Mouse (Mus musculus): ENCODE measurements around the gene Chmp4b. TPM values are rescaled to one million over a fixed set of nuclear protein-coding genes. Genes with fewer than 3 reads are reported as not detected.

The Chmp4b gene
- polyA plus RNA-seq, 1 experiment from 2014 or later = 10.9 TPM

- WGBS = 74% methylated on average over 8 of the region's 8 CpGs
- Histone ChIP-seq H3K36me3 (ENCODE audit: control insufficient read depth, insufficient read depth, low read length) (peaks cover 24% of the 10 kb centered on the region), H3K4me3 (ENCODE audit: low read depth, low read length) (no peak overlapping the region), H3K4me2 (no peak overlapping the region), H3K4me1 (replicated peaks; ENCODE audit: control insufficient read depth, insufficient read depth, low read length) (0 out of 2 replicates have a peak, but pooled peaks cover 2% of the 10 kb centered on the region), H3K27ac (ENCODE audit: low read depth, low read length) (no peak overlapping the region), H3K27me3 (replicated peaks; ENCODE audit: control insufficient read depth, insufficient read depth, low read length) (no peaks in the 10 kb centered on the region), H3K9me3 (ENCODE audit: control insufficient read depth, low read length) (no peaks in the 10 kb centered on the region), H3K9ac (ENCODE audit: low read depth, low read length) (no peak overlapping the region)
- DNase-seq (ENCODE audit: low spot score) (no peak), ATAC-seq (replicated peaks; ENCODE audit: low FRiP score) (no peak)
Measured at GRCm38 (mm10) chr2:154695690-154696089, 44.2 kb downstream of the Chmp4b start.

GRCm38 (mm10) chr2:154696660-154697059 is 45.2 kb downstream of the Chmp4b start:
- no peak for ATAC-seq (replicated peaks; ENCODE audit: low FRiP score)
- peaks cover 21% of the 10 kb centered on the region for H3K36me3 ChIP-seq (ENCODE audit: control insufficient read depth, insufficient read depth, low read length)
- 72% methylated on average over 3 of the region's 3 CpGs for WGBS

GRCm38 (mm10) chr2:154699360-154699759 is 47.9 kb downstream of the Chmp4b start:
- Histone ChIP-seq H3K27me3 (replicated peaks; ENCODE audit: control insufficient read depth, insufficient read depth, low read length) (no peaks in the 10 kb centered on the region), H3K9me3 (ENCODE audit: control insufficient read depth, low read length) (no peaks in the 10 kb centered on the region), H3K9ac (ENCODE audit: low read depth, low read length) (no peak overlapping the region), H3K4me2 (no peak overlapping the region), H3K27ac (ENCODE audit: low read depth, low read length) (no peak overlapping the region), H3K4me1 (replicated peaks; ENCODE audit: control insufficient read depth, insufficient read depth, low read length) (peaks cover 2% of the 10 kb centered on the region; the same call in 1 of the 2 replicates), H3K4me3 (ENCODE audit: low read depth, low read length) (no peak overlapping the region), H3K36me3 (ENCODE audit: control insufficient read depth, insufficient read depth, low read length) (peaks cover 5% of the 10 kb centered on the region)
- DNase-seq (ENCODE audit: low spot score) = no peak
- ATAC-seq (replicated peaks; ENCODE audit: low FRiP score) = no peak
- WGBS = 94% methylated on average over 4 of the region's 4 CpGs

More at GRCm38 (mm10) chr2:154696660-154697059, 45.2 kb downstream of the Chmp4b start:
- Histone ChIP-seq H3K9ac (ENCODE audit: low read depth, low read length) (no peak overlapping the region), H3K4me3 (ENCODE audit: low read depth, low read length) (no peak overlapping the region), H3K4me1 (replicated peaks; ENCODE audit: control insufficient read depth, insufficient read depth, low read length) (0 out of 2 replicates have a peak, but pooled peaks cover 2% of the 10 kb centered on the region), H3K27me3 (replicated peaks; ENCODE audit: control insufficient read depth, insufficient read depth, low read length) (no peaks in the 10 kb centered on the region), H3K9me3 (ENCODE audit: control insufficient read depth, low read length) (no peaks in the 10 kb centered on the region), H3K27ac (ENCODE audit: low read depth, low read length) (no peak overlapping the region), H3K4me2 (no peak overlapping the region)
- DNase-seq (ENCODE audit: low spot score) = no peak

GRCm38 (mm10) chr2:154700177-154700576 is 48.7 kb downstream of the Chmp4b start:
- ATAC-seq (replicated peaks; ENCODE audit: low FRiP score) (no peak), DNase-seq (ENCODE audit: low spot score) (no peak)
- H3K9me3 ChIP-seq (ENCODE audit: control insufficient read depth, low read length) = no peaks in the 10 kb centered on the region
- H3K27me3 ChIP-seq (replicated peaks; ENCODE audit: control insufficient read depth, insufficient read depth, low read length) = no peaks in the 10 kb centered on the region
- peaks cover 2% of the 10 kb centered on the region; the same call in 1 of the 2 replicates for H3K4me1 ChIP-seq (replicated peaks; ENCODE audit: control insufficient read depth, insufficient read depth, low read length)
- H3K9ac ChIP-seq (ENCODE audit: low read depth, low read length) = no peak overlapping the region
- no peak overlapping the region for H3K4me3 ChIP-seq (ENCODE audit: low read depth, low read length)
- WGBS = 88% methylated on average over 2 of the region's 2 CpGs
- no peak overlapping the region for H3K27ac ChIP-seq (ENCODE audit: low read depth, low read length)
- no peak overlapping the region for H3K4me2 ChIP-seq
- no peaks in the 10 kb centered on the region; the same call in 1 of the 2 replicates for H3K36me3 ChIP-seq (ENCODE audit: control insufficient read depth, insufficient read depth, low read length)

- H3K4me2 ChIP-seq = peak overlapping the region; percentile 54
Measured at GRCm38 (mm10) chr2:154702637-154703315, 51.3 kb downstream of the Chmp4b start.

GRCm38 (mm10) chr2:154706526-154707280 is 55.2 kb downstream of the Chmp4b start:
- Histone ChIP-seq H3K4me2 (no peak overlapping the region), H3K9me3 (ENCODE audit: control insufficient read depth, low read length) (no peaks in the 10 kb centered on the region), H3K27ac (ENCODE audit: low read depth, low read length) (no peak overlapping the region), H3K27me3 (replicated peaks; ENCODE audit: control insufficient read depth, insufficient read depth, low read length) (no peaks in the 10 kb centered on the region), H3K4me3 (ENCODE audit: low read depth, low read length) (no peak overlapping the region), H3K4me1 (replicated peaks; ENCODE audit: control insufficient read depth, insufficient read depth, low read length) (peaks cover 5% of the 10 kb centered on the region), H3K9ac (ENCODE audit: low read depth, low read length) (no peak overlapping the region), H3K36me3 (ENCODE audit: control insufficient read depth, insufficient read depth, low read length) (no peaks in the 10 kb centered on the region)
- DNase-seq (ENCODE audit: low spot score) (no peak), ATAC-seq (replicated peaks; ENCODE audit: low FRiP score) (no peak)
- 57% methylated on average over 11 of the region's 11 CpGs for WGBS

More at GRCm38 (mm10) chr2:154702637-154703315, 51.3 kb downstream of the Chmp4b start:
- DNase-seq (ENCODE audit: low spot score) = peak; percentile 59
- H3K4me3 ChIP-seq (ENCODE audit: low read depth, low read length) = peak overlapping the region; percentile 10; the same call in 1 of the 2 replicates
- no peaks in the 10 kb centered on the region for H3K9me3 ChIP-seq (ENCODE audit: control insufficient read depth, low read length)
- no peaks in the 10 kb centered on the region for H3K27me3 ChIP-seq (replicated peaks; ENCODE audit: control insufficient read depth, insufficient read depth, low read length)
- H3K27ac ChIP-seq (ENCODE audit: low read depth, low read length) = no peak overlapping the region
- no peaks in the 10 kb centered on the region for H3K36me3 ChIP-seq (ENCODE audit: control insufficient read depth, insufficient read depth, low read length)
- peak; percentile 53; the same call in 1 of the 2 replicates for ATAC-seq (replicated peaks; ENCODE audit: low FRiP score)
- 9% methylated on average over 17 of the region's 17 CpGs for WGBS
- H3K4me1 ChIP-seq (replicated peaks; ENCODE audit: control insufficient read depth, insufficient read depth, low read length) = peaks cover 5% of the 10 kb centered on the region
- H3K9ac ChIP-seq (ENCODE audit: low read depth, low read length) = peak overlapping the region; percentile 34; the same call in 1 of the 2 replicates

- 83% methylated on average over 7 of the region's 7 CpGs for WGBS
- peaks cover 5% of the 10 kb centered on the region for H3K4me1 ChIP-seq (replicated peaks; ENCODE audit: control insufficient read depth, insufficient read depth, low read length)
- no peaks in the 10 kb centered on the region for H3K9me3 ChIP-seq (ENCODE audit: control insufficient read depth, low read length)
- H3K4me3 ChIP-seq (ENCODE audit: low read depth, low read length) = no peak overlapping the region
- H3K36me3 ChIP-seq (ENCODE audit: control insufficient read depth, insufficient read depth, low read length) = no peaks in the 10 kb centered on the region
- DNase-seq (ENCODE audit: low spot score) = no peak
- no peaks in the 10 kb centered on the region for H3K27me3 ChIP-seq (replicated peaks; ENCODE audit: control insufficient read depth, insufficient read depth, low read length)
- H3K9ac ChIP-seq (ENCODE audit: low read depth, low read length) = no peak overlapping the region
- ATAC-seq (replicated peaks; ENCODE audit: low FRiP score) = no peak
- no peak overlapping the region for H3K4me2 ChIP-seq
- H3K27ac ChIP-seq (ENCODE audit: low read depth, low read length) = no peak overlapping the region
Measured at GRCm38 (mm10) chr2:154707284-154707683, 55.8 kb downstream of the Chmp4b start.

- Histone ChIP-seq H3K9ac (ENCODE audit: low read depth, low read length) (no peak overlapping the region), H3K4me2 (no peak overlapping the region), H3K4me3 (ENCODE audit: low read depth, low read length) (no peak overlapping the region), H3K9me3 (ENCODE audit: control insufficient read depth, low read length) (no peaks in the 10 kb centered on the region), H3K36me3 (ENCODE audit: control insufficient read depth, insufficient read depth, low read length) (no peaks in the 10 kb centered on the region), H3K27me3 (replicated peaks; ENCODE audit: control insufficient read depth, insufficient read depth, low read length) (no peaks in the 10 kb centered on the region), H3K27ac (ENCODE audit: low read depth, low read length) (no peak overlapping the region), H3K4me1 (replicated peaks; ENCODE audit: control insufficient read depth, insufficient read depth, low read length) (peaks cover 5% of the 10 kb centered on the region)
- ATAC-seq (replicated peaks; ENCODE audit: low FRiP score) (no peak), DNase-seq (ENCODE audit: low spot score) (no peak)
- 76% methylated on average over 7 of the region's 7 CpGs for WGBS
Measured at GRCm38 (mm10) chr2:154707830-154708385, 56.4 kb downstream of the Chmp4b start.

All from liver, embryonic 11.5 days (tissue).